Mouse (Mus musculus) liver, embryonic 12.5 days (tissue): Measurements from ENCODE around the gene Serpini1. TPM values are rescaled to one million over a fixed set of nuclear protein-coding genes. Genes with fewer than 3 reads are reported as not detected.

Experiments
- ATAC-seq: fragments of 200-750 bp; cut with Nextera tagmentation; 2 replicates; pipeline ENCODE4 v1.8.0; 2017; ENCODE audit warnings: moderate number of reproducible peaks, mild to moderate bottlenecking, moderate library complexity
- H3K27ac ChIP-seq: fragments of 300-500 bp; sonication (generic); 2 replicates; pipeline ENCODE4 v1.5.1; 2016; ENCODE audit warnings: mild to moderate bottlenecking
- H3K27me3 ChIP-seq: fragments of 300-500 bp; sonication (generic); replicated peaks from 2 replicates; pipeline ENCODE4 v1.6.1; 2016; ENCODE audit warnings: mild to moderate bottlenecking, moderate library complexity
- H3K36me3 ChIP-seq: fragments of 300-500 bp; sonication (generic); 2 replicates; pipeline ENCODE4 v1.6.1; 2016; ENCODE audit warnings: mild to moderate bottlenecking, moderate library complexity
- H3K4me1 ChIP-seq: fragments of 300-500 bp; sonication (generic); 2 replicates; pipeline ENCODE4 v1.6.1; 2016
- H3K4me2 ChIP-seq: fragments of 300-500 bp; sonication (generic); 2 replicates; pipeline ENCODE4 v1.6.1; 2016; ENCODE audit warnings: mild to moderate bottlenecking, moderate library complexity
- H3K4me3 ChIP-seq: fragments of 300-500 bp; sonication (generic); 2 replicates; pipeline ENCODE4 v1.5.1; 2016; ENCODE audit warnings: mild to moderate bottlenecking, moderate library complexity
- H3K9ac ChIP-seq: fragments of 300-500 bp; sonication (generic); 2 replicates; pipeline ENCODE4 v1.6.1; 2016; ENCODE audit warnings: mild to moderate bottlenecking, moderate library complexity
- H3K9me3 ChIP-seq: fragments of 300-500 bp; sonication (generic); replicated peaks from 2 replicates; pipeline ENCODE4 v1.6.1; 2016; ENCODE audit warnings: mild to moderate bottlenecking, moderate library complexity
- WGBS: fragments of 180-500 bp; shearing (Covaris S2); methylation state at CpG from one replicate; pipeline ENCODE4 v1.1.7; 2016; ENCODE audit not compliant: insufficient replicate concordance; 5-methylcytosine and 5-hydroxymethylcytosine counted together
- polyA plus RNA-seq: library from polyadenylated mRNA; unstranded; fragments of >200 nt; fragmentation: Nextera tagmentation; extraction: Ambion mirVana; gene quantifications from 2 replicates; pipeline ENCODE4 v1.2.1, GENCODE M21; 2016

Serpini1 gene
- 0.62 and 0.80 TPM in 2 replicates for polyA plus RNA-seq

DNA sequence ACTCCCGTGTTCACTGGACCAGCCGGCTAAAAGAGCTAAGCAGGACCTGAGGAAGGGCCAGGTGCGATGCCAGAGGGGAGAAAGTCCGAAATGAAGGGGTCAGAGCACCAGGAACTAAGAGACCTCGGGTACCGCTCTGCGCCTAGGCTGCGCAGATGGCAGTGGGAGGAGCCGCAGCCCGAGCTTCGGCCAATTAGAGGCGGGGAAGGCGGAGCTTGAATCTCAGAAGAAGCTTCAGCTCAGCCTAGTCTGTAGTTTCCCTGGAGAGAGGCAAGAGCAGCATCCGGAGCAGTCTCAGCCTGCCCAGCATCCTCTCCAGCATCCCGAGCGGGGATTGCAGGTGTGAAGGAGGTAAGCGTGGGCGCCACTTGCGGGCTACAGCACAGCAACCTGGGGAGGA is at the start of gene Serpini1:
Gene Serpini1 (plus strand): TSS at position 256 of the 400 bp plus-strand sequence.
- Histone ChIP-seq H3K27me3 (no peaks in the 10 kb centered on the region), H3K4me2 (peak within 1 kb of the TSS; percentile 90), H3K9me3 (no peaks in the 10 kb centered on the region), H3K36me3 (no peaks in the 10 kb centered on the region), H3K4me1 (peaks cover 26% of the 10 kb centered on the region), H3K9ac (peak within 1 kb of the TSS; percentile 91), H3K4me3 (peak within 1 kb of the TSS; percentile 77), H3K27ac (peak within 1 kb of the TSS; percentile 95)
- peak; percentile 87 for ATAC-seq
- under 1% methylated on average over 19 of the region's 19 CpGs for WGBS

GRCm38 (mm10) chr3:75517631-75518250 is 39.6 kb upstream of the Serpini1 start:
- 77% methylated on average over 7 of the region's 7 CpGs for WGBS

DNA sequence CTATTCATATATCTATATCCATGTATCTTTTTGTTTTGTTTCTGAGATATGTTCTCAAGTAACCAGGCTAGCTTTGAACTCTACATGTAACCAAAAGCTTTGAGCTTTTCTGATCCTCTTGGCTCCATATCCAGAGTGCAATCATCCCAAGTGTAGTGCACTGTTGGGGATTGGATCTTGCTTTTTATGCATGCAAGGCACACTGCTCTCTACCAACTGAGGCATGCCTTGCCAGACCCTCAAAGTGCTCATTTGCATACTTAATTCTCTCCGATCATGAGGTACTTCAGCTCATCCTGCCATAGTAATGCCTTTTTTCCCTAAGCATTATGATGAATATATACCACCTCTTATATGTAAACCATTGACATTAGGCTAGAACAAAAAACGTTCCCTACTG is 36.0 kb upstream of the Serpini1 start:
- Histone ChIP-seq H3K27me3 (no peaks in the 10 kb centered on the region), H3K4me1 (no peaks in the 10 kb centered on the region), H3K36me3 (peaks cover 56% of the 10 kb centered on the region), H3K9ac (no peak overlapping the region), H3K4me3 (no peak overlapping the region), H3K27ac (no peak overlapping the region), H3K9me3 (no peaks in the 10 kb centered on the region), H3K4me2 (no peak overlapping the region)
- 78% methylated on average over 2 of the region's 2 CpGs for WGBS
- no peak for ATAC-seq

More at GRCm38 (mm10) chr3:75517631-75518250, 39.6 kb upstream of the Serpini1 start:
- no peaks in the 10 kb centered on the region for H3K4me1 ChIP-seq
- H3K36me3 ChIP-seq, result peaks cover 46% of the 10 kb centered on the region
- ATAC-seq, result 0 out of 2 replicates have a peak, but pooled peaks have one; percentile 46
- no peak overlapping the region for H3K4me2 ChIP-seq
- no peaks in the 10 kb centered on the region for H3K27me3 ChIP-seq
- H3K4me3 ChIP-seq, result no peak overlapping the region
- no peak overlapping the region for H3K9ac ChIP-seq
- H3K9me3 ChIP-seq, result no peaks in the 10 kb centered on the region
- H3K27ac ChIP-seq, result no peak overlapping the region

GRCm38 (mm10) chr3:75522527-75522926 is 34.8 kb upstream of the Serpini1 start:
- Histone ChIP-seq H3K4me3 (no peak overlapping the region), H3K27ac (no peak overlapping the region), H3K9me3 (no peaks in the 10 kb centered on the region), H3K4me2 (no peak overlapping the region), H3K36me3 (peaks cover 68% of the 10 kb centered on the region), H3K27me3 (no peaks in the 10 kb centered on the region), H3K4me1 (no peaks in the 10 kb centered on the region), H3K9ac (no peak overlapping the region)
- ATAC-seq, result no peak
- 83% methylated on average over 1 of the region's 1 CpGs for WGBS

- 91% methylated on average over 3 of the region's 3 CpGs for WGBS
- H3K36me3 ChIP-seq, result peaks cover 28% of the 10 kb centered on the region
- no peak overlapping the region for H3K4me2 ChIP-seq
- no peak overlapping the region for H3K9ac ChIP-seq
- no peaks in the 10 kb centered on the region for H3K27me3 ChIP-seq
- no peak for ATAC-seq
- no peak overlapping the region for H3K27ac ChIP-seq
- no peak overlapping the region for H3K4me3 ChIP-seq
- no peaks in the 10 kb centered on the region for H3K9me3 ChIP-seq
- peaks cover 21% of the 10 kb centered on the region for H3K4me1 ChIP-seq
Observed at GRCm38 (mm10) chr3:75531074-75531473, 26.3 kb upstream of the Serpini1 start.

GRCm38 (mm10) chr3:75534045-75534834 is 23.1 kb upstream of the Serpini1 start:
- WGBS, result 41% methylated on average over 3 of the region's 3 CpGs
- H3K4me1 ChIP-seq, result peaks cover 21% of the 10 kb centered on the region
- H3K27me3 ChIP-seq, result no peaks in the 10 kb centered on the region
- peak; percentile 99 for ATAC-seq
- no peak overlapping the region for H3K4me3 ChIP-seq
- H3K36me3 ChIP-seq, result peaks cover 26% of the 10 kb centered on the region
- H3K9me3 ChIP-seq, result no peaks in the 10 kb centered on the region
- H3K27ac ChIP-seq, result peak overlapping the region; percentile 74
- H3K9ac ChIP-seq, result no peak overlapping the region
- peak overlapping the region; percentile 32 for H3K4me2 ChIP-seq

- WGBS, result 66% methylated on average over 4 of the region's 4 CpGs
- Histone ChIP-seq H3K4me3 (no peak overlapping the region), H3K27me3 (no peaks in the 10 kb centered on the region)
Observed at GRCm38 (mm10) chr3:75541259-75541658, 16.1 kb upstream of the Serpini1 start.

GRCm38 (mm10) chr3:75542852-75543251 is 14.5 kb upstream of the Serpini1 start:
- Histone ChIP-seq H3K27me3 (no peaks in the 10 kb centered on the region), H3K9ac (peak overlapping the region; percentile 29; the same call in 1 of the 2 replicates), H3K27ac (peak overlapping the region; percentile 34), H3K36me3 (peaks cover 15% of the 10 kb centered on the region), H3K4me3 (no peak overlapping the region), H3K9me3 (no peaks in the 10 kb centered on the region), H3K4me2 (peak overlapping the region; percentile 34), H3K4me1 (peaks cover 37% of the 10 kb centered on the region)
- peak; percentile 88 for ATAC-seq
- WGBS, result 42% methylated on average over 3 of the region's 3 CpGs

More at GRCm38 (mm10) chr3:75541259-75541658, 16.1 kb upstream of the Serpini1 start:
- H3K9me3 ChIP-seq, result no peaks in the 10 kb centered on the region
- H3K27ac ChIP-seq, result no peak overlapping the region
- no peak overlapping the region for H3K4me2 ChIP-seq
- no peak for ATAC-seq
- H3K36me3 ChIP-seq, result peaks cover 26% of the 10 kb centered on the region
- H3K4me1 ChIP-seq, result peaks cover 35% of the 10 kb centered on the region
- H3K9ac ChIP-seq, result no peak overlapping the region

- ATAC-seq, result peak; percentile 96
- WGBS, result 40% methylated on average over 1 of the region's 1 CpGs
- no peaks in the 10 kb centered on the region for H3K9me3 ChIP-seq
- H3K36me3 ChIP-seq, result peaks cover 5% of the 10 kb centered on the region
- no peak overlapping the region for H3K4me3 ChIP-seq
- H3K27ac ChIP-seq, result peak overlapping the region; percentile 64; the same call in 1 of the 2 replicates
- peak overlapping the region; percentile 22; the same call in 1 of the 2 replicates for H3K9ac ChIP-seq
- no peaks in the 10 kb centered on the region for H3K27me3 ChIP-seq
- H3K4me1 ChIP-seq, result peaks cover 41% of the 10 kb centered on the region
- peak overlapping the region; percentile 49 for H3K4me2 ChIP-seq
Observed at GRCm38 (mm10) chr3:75544287-75544686, 13.1 kb upstream of the Serpini1 start.

DNA sequence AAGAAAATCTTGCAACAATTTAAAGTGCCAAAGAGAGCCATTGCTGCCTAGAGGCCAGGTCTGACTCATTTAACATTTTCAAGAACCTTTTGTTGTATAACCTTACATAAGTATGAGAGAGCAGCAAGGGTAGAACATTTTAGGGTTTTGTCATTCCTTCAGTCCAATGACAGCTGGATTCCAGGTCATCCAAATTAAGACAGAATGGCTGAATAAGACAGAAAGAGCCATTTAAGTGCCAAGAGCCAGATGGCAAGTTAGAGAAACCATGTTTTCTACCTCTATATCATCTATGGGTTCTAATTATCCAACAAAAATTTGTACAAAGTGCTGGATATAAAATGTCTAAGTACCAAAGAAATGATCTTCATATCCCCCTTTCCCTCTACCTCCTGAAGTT is 6.1 kb upstream of the Serpini1 start:
- H3K36me3 ChIP-seq, result no peaks in the 10 kb centered on the region
- no peak overlapping the region for H3K9ac ChIP-seq
- no peak for ATAC-seq

DNA sequence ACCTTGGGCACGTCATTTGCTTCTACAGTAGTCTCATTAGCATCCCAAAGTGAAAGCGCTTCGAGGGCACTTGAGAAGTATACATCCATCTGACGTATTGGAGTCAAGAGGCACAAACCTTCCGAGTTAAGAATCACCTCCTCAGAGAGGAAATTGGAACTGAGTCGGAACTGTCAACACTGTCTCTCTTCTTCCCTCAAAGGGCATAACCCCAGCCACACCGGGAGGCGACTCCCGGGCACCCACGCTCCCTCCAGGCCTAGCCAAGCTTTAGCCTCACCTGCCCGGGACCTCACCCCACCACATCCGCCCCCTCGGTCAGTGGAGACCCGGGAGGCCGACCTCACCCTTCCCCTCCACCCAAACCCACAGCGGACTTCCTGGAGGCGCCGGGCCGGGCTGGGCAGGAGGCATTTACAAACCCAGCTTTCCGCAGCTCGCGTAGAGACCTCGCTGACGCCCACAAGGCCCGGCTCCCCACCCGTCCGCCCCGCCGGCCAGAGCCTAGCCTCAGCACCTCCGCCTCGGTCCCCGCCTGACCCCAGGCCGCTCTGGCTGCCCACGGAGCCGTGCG is 1.1 kb upstream of the Serpini1 start:
- H3K36me3 ChIP-seq, result no peaks in the 10 kb centered on the region
- H3K9ac ChIP-seq, result peak overlapping the region; percentile 91
- H3K4me2 ChIP-seq, result peak overlapping the region; percentile 86
- peaks cover 30% of the 10 kb centered on the region for H3K4me1 ChIP-seq
- peak; percentile 63 for ATAC-seq
- H3K9me3 ChIP-seq, result no peaks in the 10 kb centered on the region
- no peaks in the 10 kb centered on the region for H3K27me3 ChIP-seq
- WGBS, result under 1% methylated on average over 36 of the region's 36 CpGs
- peak overlapping the region; percentile 87 for H3K27ac ChIP-seq
- H3K4me3 ChIP-seq, result peak overlapping the region; percentile 77

More for the DNA sequence above, 6.1 kb upstream of the Serpini1 start:
- no peaks in the 10 kb centered on the region for H3K27me3 ChIP-seq
- no peak overlapping the region for H3K4me3 ChIP-seq
- no peak overlapping the region for H3K4me2 ChIP-seq
- no peak overlapping the region for H3K27ac ChIP-seq
- peaks cover 27% of the 10 kb centered on the region for H3K4me1 ChIP-seq
- H3K9me3 ChIP-seq, result no peaks in the 10 kb centered on the region
